Mouse (Mus musculus) hindbrain, embryonic 11.5 days (tissue): ENCODE measurements around the gene Pde7b. TPM values are rescaled to one million over a fixed set of nuclear protein-coding genes. Genes with fewer than 3 reads are reported as not detected.

Experiments used
- ATAC-seq: fragments of 200-750 bp; cut with Nextera tagmentation; 2 replicates; pipeline ENCODE4 v1.8.0; 2017; ENCODE audit warnings: mild to moderate bottlenecking, moderate TSS enrichment, moderate library complexity; ENCODE audit not compliant: low FRiP score
- DNase-seq: peaks from one replicate; pipeline ENCODE4 v3.0.0-alpha.2; 2015; ENCODE audit warnings: low spot score
- H3K27ac ChIP-seq: fragments of 300-500 bp; sonication (generic); 2 replicates; pipeline ENCODE4 v1.5.1; 2014; ENCODE audit warnings: mild to moderate bottlenecking, low read depth, low read length
- H3K27me3 ChIP-seq: fragments of 300-500 bp; sonication (generic); 2 replicates; pipeline ENCODE4 v1.6.1; 2014; ENCODE audit warnings: mild to moderate bottlenecking, low read length, moderate library complexity, mixed read lengths; ENCODE audit not compliant: control insufficient read depth, insufficient read depth
- H3K36me3 ChIP-seq: fragments of 300-500 bp; sonication (generic); 2 replicates; pipeline ENCODE4 v1.6.1; 2014; ENCODE audit warnings: mild to moderate bottlenecking, low read length, moderate library complexity, mixed read lengths; ENCODE audit not compliant: control insufficient read depth, insufficient read depth
- H3K4me1 ChIP-seq: fragments of 300-500 bp; sonication (generic); replicated peaks from 2 replicates; pipeline ENCODE4 v1.6.1; 2014; ENCODE audit warnings: low read length, mixed read lengths; ENCODE audit not compliant: control insufficient read depth, insufficient read depth
- H3K4me2 ChIP-seq: fragments of 300-500 bp; sonication (generic); replicated peaks from 2 replicates; pipeline ENCODE4 v1.6.1; 2014; ENCODE audit warnings: mild to moderate bottlenecking, low read depth, low read length
- H3K4me3 ChIP-seq: fragments of 300-500 bp; sonication (generic); 2 replicates; pipeline ENCODE4 v1.5.1; 2014; ENCODE audit warnings: low read depth, low read length
- H3K9ac ChIP-seq: fragments of 300-500 bp; sonication (generic); 2 replicates; pipeline ENCODE4 v1.6.1; 2014; ENCODE audit warnings: low read depth, low read length
- H3K9me3 ChIP-seq: fragments of 300-500 bp; sonication (generic); 2 replicates; pipeline ENCODE4 v1.6.1; 2016; ENCODE audit warnings: low read length; ENCODE audit not compliant: control insufficient read depth
- WGBS: fragments of 180-500 bp; shearing (Covaris S2); extraction: QIAGEN DNeasy Blood & Tissue Kit; methylation state at CpG from one replicate; pipeline ENCODE4 v1.1.7; 2014; 5-methylcytosine and 5-hydroxymethylcytosine counted together
- polyA plus RNA-seq: library from polyadenylated mRNA; unstranded; fragments of >200 nt; fragmentation: Nextera tagmentation; extraction: Ambion mirVana; gene quantifications from 2 replicates; pipeline ENCODE4 v1.2.1, GENCODE M21; 2014

Pde7b gene
- polyA plus RNA-seq, 1 experiment from 2014 or later: 3.4 TPM

- WGBS: 93% methylated on average over 5 of the region's 5 CpGs
- no peak overlapping the region for H3K27ac ChIP-seq
These were observed 25.9 kb upstream of the Pde7b start for GRCm38 (mm10) chr10:20750642-20751251.

GRCm38 (mm10) chr10:20748938-20749337 lies 24.1 kb upstream of the Pde7b start:
- no peak for DNase-seq
- WGBS: 93% methylated on average over 8 of the region's 8 CpGs

More at GRCm38 (mm10) chr10:20750642-20751251, 25.9 kb upstream of the Pde7b start:
- ATAC-seq (no peak), DNase-seq (no peak)
- Histone ChIP-seq H3K4me2 (no peak overlapping the region), H3K4me1 (no peaks in the 10 kb centered on the region), H3K9ac (no peak overlapping the region), H3K9me3 (no peaks in the 10 kb centered on the region), H3K4me3 (no peak overlapping the region), H3K27me3 (no peaks in the 10 kb centered on the region), H3K36me3 (no peaks in the 10 kb centered on the region)

GRCm38 (mm10) chr10:20747229-20747628 lies 22.4 kb upstream of the Pde7b start:
- no peaks in the 10 kb centered on the region for H3K36me3 ChIP-seq
- ATAC-seq (no peak), DNase-seq (no peak)
- 95% methylated on average over 4 of the region's 4 CpGs for WGBS
- no peaks in the 10 kb centered on the region for H3K4me1 ChIP-seq
- no peak overlapping the region for H3K27ac ChIP-seq
- no peaks in the 10 kb centered on the region for H3K27me3 ChIP-seq
- no peaks in the 10 kb centered on the region for H3K9me3 ChIP-seq
- no peak overlapping the region for H3K4me2 ChIP-seq
- H3K4me3 ChIP-seq: no peak overlapping the region
- no peak overlapping the region for H3K9ac ChIP-seq

More at GRCm38 (mm10) chr10:20748938-20749337, 24.1 kb upstream of the Pde7b start:
- Histone ChIP-seq H3K27ac (no peak overlapping the region), H3K4me3 (no peak overlapping the region), H3K9me3 (no peaks in the 10 kb centered on the region), H3K9ac (no peak overlapping the region), H3K4me1 (no peaks in the 10 kb centered on the region), H3K27me3 (no peaks in the 10 kb centered on the region), H3K4me2 (no peak overlapping the region), H3K36me3 (no peaks in the 10 kb centered on the region)
- no peak for ATAC-seq

- H3K4me2 ChIP-seq: no peak overlapping the region
- no peak for ATAC-seq
- DNase-seq: no peak
- no peaks in the 10 kb centered on the region for H3K36me3 ChIP-seq
- H3K4me1 ChIP-seq: no peaks in the 10 kb centered on the region
- H3K4me3 ChIP-seq: no peak overlapping the region
- 78% methylated on average over 3 of the region's 3 CpGs for WGBS
- H3K9ac ChIP-seq: no peak overlapping the region
- H3K27me3 ChIP-seq: no peaks in the 10 kb centered on the region
- H3K27ac ChIP-seq: no peak overlapping the region
- no peaks in the 10 kb centered on the region for H3K9me3 ChIP-seq
These were observed 14.9 kb upstream of the Pde7b start for GRCm38 (mm10) chr10:20739801-20740200.

GRCm38 (mm10) chr10:20737146-20737545 lies 12.3 kb upstream of the Pde7b start:
- Histone ChIP-seq H3K9ac (no peak overlapping the region), H3K4me2 (no peak overlapping the region), H3K9me3 (no peaks in the 10 kb centered on the region), H3K36me3 (no peaks in the 10 kb centered on the region), H3K27me3 (no peaks in the 10 kb centered on the region), H3K4me1 (no peaks in the 10 kb centered on the region), H3K27ac (no peak overlapping the region), H3K4me3 (no peak overlapping the region)
- WGBS: 54% methylated on average over 4 of the region's 4 CpGs
- no peak for DNase-seq
- ATAC-seq: no peak

- H3K4me2 ChIP-seq: no peak overlapping the region
- no peaks in the 10 kb centered on the region for H3K27me3 ChIP-seq
- H3K9me3 ChIP-seq: no peaks in the 10 kb centered on the region
- no peak overlapping the region for H3K9ac ChIP-seq
- ATAC-seq: no peak
- H3K4me3 ChIP-seq: no peak overlapping the region
- H3K27ac ChIP-seq: no peak overlapping the region
- H3K36me3 ChIP-seq: no peaks in the 10 kb centered on the region
- WGBS: 58% methylated on average over 3 of the region's 3 CpGs
- no peak for DNase-seq
- no peaks in the 10 kb centered on the region for H3K4me1 ChIP-seq
These were observed 11.0 kb upstream of the Pde7b start for GRCm38 (mm10) chr10:20735775-20736449.

GRCm38 (mm10) chr10:20733576-20733975 lies 8.7 kb upstream of the Pde7b start:
- Histone ChIP-seq H3K4me3 (no peak overlapping the region), H3K27me3 (no peaks in the 10 kb centered on the region), H3K4me2 (no peak overlapping the region), H3K4me1 (no peaks in the 10 kb centered on the region), H3K9ac (no peak overlapping the region), H3K9me3 (no peaks in the 10 kb centered on the region), H3K27ac (no peak overlapping the region), H3K36me3 (no peaks in the 10 kb centered on the region)
- DNase-seq (no peak), ATAC-seq (no peak)
- 78% methylated on average over 5 of the region's 5 CpGs for WGBS

GRCm38 (mm10) chr10:20732180-20732579 lies 7.3 kb upstream of the Pde7b start:
- Histone ChIP-seq H3K4me1 (no peaks in the 10 kb centered on the region), H3K27me3 (no peaks in the 10 kb centered on the region), H3K36me3 (no peaks in the 10 kb centered on the region), H3K4me3 (no peak overlapping the region), H3K9ac (no peak overlapping the region), H3K4me2 (no peak overlapping the region), H3K27ac (no peak overlapping the region), H3K9me3 (no peaks in the 10 kb centered on the region)
- 29% methylated on average over 2 of the region's 2 CpGs for WGBS
- DNase-seq (no peak), ATAC-seq (no peak)

GRCm38 (mm10) chr10:20730034-20730433 lies 5.2 kb upstream of the Pde7b start:
- no peak for ATAC-seq
- Histone ChIP-seq H3K9ac (no peak overlapping the region), H3K4me2 (no peak overlapping the region), H3K4me1 (no peaks in the 10 kb centered on the region), H3K36me3 (no peaks in the 10 kb centered on the region), H3K27me3 (no peaks in the 10 kb centered on the region; the same call in 1 of the 2 replicates), H3K4me3 (no peak overlapping the region), H3K9me3 (no peaks in the 10 kb centered on the region), H3K27ac (no peak overlapping the region)
- 88% methylated on average over 1 of the region's 1 CpGs for WGBS
- no peak for DNase-seq
